Mouse (Mus musculus) inflammation-experienced regulatory T-cells (primary cell): ENCODE data around the gene Cma2. TPM values are rescaled to one million over a fixed set of nuclear protein-coding genes. Genes with fewer than 3 reads are reported as not detected.

Experiments used
- polyA plus RNA-seq, 2 experiments: library from polyadenylated mRNA; unstranded; fragments of 100-300 nt; shearing (Covaris generic); gene quantifications; one replicate each; pipeline ENCODE4 v1.2.1; 2017

The Cma2 gene
- not detected for polyA plus RNA-seq

DNA sequence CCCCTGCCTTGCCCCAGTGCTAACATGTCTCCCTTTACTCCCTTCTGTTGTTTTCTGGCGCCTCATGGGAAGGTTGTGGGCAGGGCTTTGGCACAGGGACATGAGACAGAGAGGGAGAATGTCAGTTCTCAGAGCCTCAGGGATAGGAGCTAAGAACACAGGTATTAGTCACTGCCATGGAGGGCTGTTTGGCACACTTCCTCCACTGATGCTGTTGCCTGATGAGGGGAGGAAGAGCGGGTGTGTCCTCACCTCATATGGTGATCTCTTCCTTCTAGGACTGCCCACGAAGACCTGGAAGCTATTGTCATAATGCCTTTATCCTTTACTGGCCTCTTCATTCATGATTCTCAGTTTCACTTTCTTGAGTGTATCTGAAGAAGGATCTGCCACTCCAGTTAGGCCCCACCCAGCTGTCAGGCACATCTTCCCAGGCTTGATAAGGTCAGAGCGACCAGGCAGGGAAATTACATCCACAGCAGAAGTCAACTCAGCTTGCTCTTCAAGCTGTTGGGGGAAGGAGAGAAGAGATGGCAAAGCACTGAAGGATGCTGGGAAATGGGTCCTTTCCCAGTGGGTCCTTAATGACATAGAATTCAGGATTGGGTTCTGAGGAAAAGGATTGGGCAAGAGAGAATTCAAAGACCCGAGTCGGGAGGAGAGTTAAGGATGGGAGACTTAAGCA is at the start of gene Cma2:
Cma2 (plus strand) TSS at position 635 of the 685 bp plus-strand sequence.

DNA sequence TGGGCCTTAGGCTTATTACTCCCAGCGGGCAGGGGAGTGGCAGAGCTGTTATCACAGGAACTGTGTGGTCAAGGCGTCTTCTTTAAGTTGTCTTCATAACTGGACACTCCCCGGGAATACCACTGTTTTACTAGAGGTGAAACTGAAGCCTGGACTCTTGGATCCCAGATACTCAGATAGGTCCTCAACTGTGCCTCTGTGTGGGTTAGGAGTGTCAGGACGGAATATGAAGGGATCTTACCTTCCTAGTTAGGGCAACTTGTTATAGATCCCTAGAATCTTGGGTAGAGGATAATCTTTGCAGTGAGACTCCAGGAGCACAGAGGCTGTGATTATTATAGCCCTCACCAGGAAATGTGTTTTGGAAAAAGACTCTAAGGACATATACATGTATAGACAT is 6.2 kb upstream of the Cma2 start, which contains the start of gene Cma1:
Cma1 (minus strand) TSS at position 101 of the 400 bp plus-strand sequence.

DNA sequence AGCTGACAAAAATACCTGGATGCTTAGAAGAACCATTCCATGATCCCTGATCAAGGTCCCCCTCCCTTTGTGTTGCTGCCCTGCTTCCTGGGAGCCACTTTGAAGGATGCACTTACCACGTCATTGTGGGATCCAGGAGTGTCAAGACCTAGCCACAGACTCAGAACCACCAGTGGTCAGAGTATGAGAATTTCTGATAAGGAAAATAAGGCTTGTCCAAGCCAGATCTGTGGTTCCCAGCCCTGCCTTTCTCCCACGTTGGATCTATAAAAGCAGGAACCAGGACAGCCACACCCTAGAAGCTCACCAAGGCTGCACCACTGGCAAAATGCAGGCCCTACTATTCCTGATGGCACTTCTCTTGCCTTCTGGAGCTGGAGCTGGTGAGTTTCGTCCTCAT is 66.9 kb downstream of the Cma2 start, which contains the start of gene Mcpt1:
Mcpt1 (plus strand) TSS at position 301 of the 400 bp plus-strand sequence.

Other genes with a start within 250 kb of the Cma2 start
- gene Tgm1, start 237.1 kb upstream of the Cma2 start, polyA plus RNA-seq, result under 1 TPM; 0.14 to 0.76 TPM
- 10 to 100 TPM; 54.5 to 89.6 TPM for gene Rabggta, start 228.7 kb upstream of the Cma2 start, polyA plus RNA-seq
- gene Dhrs1, start 205.3 kb upstream of the Cma2 start, polyA plus RNA-seq, result 10 to 100 TPM; 21.9 to 45.9 TPM
- gene Nop9, start 205.3 kb upstream of the Cma2 start, polyA plus RNA-seq, result 10 to 100 TPM; 45.0 to 53.1 TPM
- gene Cideb, start 192.5 kb upstream of the Cma2 start, polyA plus RNA-seq, result not detected
- gene Ltb4r2, start 189.6 kb upstream of the Cma2 start, polyA plus RNA-seq, result 1 to 10 TPM in 1 of 2 experiments, under 1 TPM in 1; 0.35 to 1.1 TPM
- gene Ltb4r1, start 185.0 kb upstream of the Cma2 start, polyA plus RNA-seq, result 10 to 100 TPM in 1 of 2 experiments, 1 to 10 TPM in 1; 1.2 to 10.9 TPM
- gene Adcy4, start 166.9 kb upstream of the Cma2 start, polyA plus RNA-seq, result under 1 TPM; 0.04 to 0.45 TPM
- 10 to 100 TPM; 62.4 to 75.6 TPM for gene Ripk3, start 162.1 kb upstream of the Cma2 start, polyA plus RNA-seq
- gene Nfatc4, start 127.8 kb upstream of the Cma2 start, polyA plus RNA-seq, result 1 to 10 TPM in 1 of 2 experiments, not detected in 1; 1.6 TPM
- 1 to 10 TPM in 1 of 2 experiments, under 1 TPM in 1; 0.22 to 1.5 TPM for gene Nynrin, start 97.0 kb upstream of the Cma2 start, polyA plus RNA-seq
- under 1 TPM; 0.33 to 0.48 TPM for gene Cbln3, start 66.6 kb upstream of the Cma2 start, polyA plus RNA-seq
- 10 to 100 TPM; 67.6 to 78.9 TPM for gene Khnyn, start 66.0 kb upstream of the Cma2 start, polyA plus RNA-seq
- gene Sdr39u1, start 50.7 kb upstream of the Cma2 start, polyA plus RNA-seq, result 10 to 100 TPM; 72.3 to 79.5 TPM
- not detected for gene Cma1, start 6.3 kb upstream of the Cma2 start, polyA plus RNA-seq
- gene Mcpt1, start 67.0 kb downstream of the Cma2 start, polyA plus RNA-seq, result not detected
- under 1 TPM in 1 of 2 experiments, not detected in 1; 0.32 TPM for gene Mcpt9, start 79.5 kb downstream of the Cma2 start, polyA plus RNA-seq
- gene Mcpt2, start 91.1 kb downstream of the Cma2 start, polyA plus RNA-seq, result not detected
- gene Mcpt4, start 111.3 kb downstream of the Cma2 start, polyA plus RNA-seq, result not detected
- under 1 TPM; 0.19 to 0.58 TPM for gene Mcpt8, start 134.3 kb downstream of the Cma2 start, polyA plus RNA-seq
- gene Ctsg, start 151.6 kb downstream of the Cma2 start, polyA plus RNA-seq, result under 1 TPM in 1 of 2 experiments, not detected in 1; 0.54 TPM
- under 1 TPM in 1 of 2 experiments, not detected in 1; 0.18 TPM for gene Gzme, start 169.6 kb downstream of the Cma2 start, polyA plus RNA-seq
- under 1 TPM in 1 of 2 experiments, not detected in 1; 0.29 TPM for gene Gzmd, start 181.6 kb downstream of the Cma2 start, polyA plus RNA-seq
- gene Gzmg, start 208.6 kb downstream of the Cma2 start, polyA plus RNA-seq, result not detected
- gene Gzmn, start 223.6 kb downstream of the Cma2 start, polyA plus RNA-seq, result not detected